Mouse (Mus musculus) adrenal gland, postnatal 0 days (tissue): ENCODE measurements around the gene Rgs12. TPM values are rescaled to one million over a fixed set of nuclear protein-coding genes. Genes with fewer than 3 reads are reported as not detected.

Source experiments
- microRNA-seq: library from miRNA; unstranded; fragments of <30 nt; microRNA quantifications from one replicate; pipeline ENCODE4, GENCODE M21; 2016; ENCODE audit warnings: borderline replicate concordance; ENCODE audit not compliant: insufficient number of aligned reads
- polyA plus RNA-seq: library from polyadenylated mRNA; unstranded; fragments of >200 nt; fragmentation: Nextera tagmentation; extraction: Ambion mirVana; gene quantifications from 2 replicates; pipeline ENCODE4 v1.2.1, GENCODE M21; 2015

Gene Rgs12
- 12.9 and 16.1 TPM in 2 replicates for polyA plus RNA-seq

GRCm38 (mm10) chr5:34948861-34949760 is at the start of gene Rgs12:
Rgs12 (plus strand) TSS chr5:34949445.

GRCm38 (mm10) chr5:34907910-34908725 is 41.1 kb upstream of the Rgs12 start, which contains the start of gene Msantd1:
Msantd1 (plus strand) TSS chr5:34908012.

DNA sequence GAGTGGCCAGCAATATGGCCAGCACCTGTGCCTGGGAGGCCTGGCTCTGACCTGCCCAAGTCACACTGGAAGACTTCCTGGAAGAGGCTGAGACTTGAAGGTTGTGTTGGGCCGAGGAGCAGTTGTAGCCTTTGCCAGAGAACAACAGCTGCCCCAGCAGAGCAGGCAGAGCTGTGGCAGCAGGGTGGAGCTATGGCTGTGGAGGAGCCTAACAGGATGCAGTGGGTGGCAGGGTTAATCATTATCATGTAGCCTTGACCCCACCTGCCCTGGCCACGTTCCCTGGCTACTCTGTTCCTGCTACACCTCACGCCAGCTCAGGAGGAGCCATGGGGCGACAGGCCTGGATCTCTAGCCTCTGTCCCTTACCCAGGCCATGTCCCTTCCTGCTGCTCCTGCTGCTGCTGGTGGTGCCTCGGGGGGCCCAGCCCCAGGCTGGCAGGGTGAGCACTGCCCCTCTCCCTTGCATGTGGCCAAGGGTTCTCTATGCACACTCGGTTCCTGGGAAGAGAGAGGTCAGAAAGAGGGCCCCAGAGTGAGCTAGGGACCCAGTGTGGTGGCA is 92.1 kb downstream of the Rgs12 start, which contains the start of gene Hgfac:
Hgfac (plus strand) TSS at position 242 of the 562 bp plus-strand sequence.

DNA sequence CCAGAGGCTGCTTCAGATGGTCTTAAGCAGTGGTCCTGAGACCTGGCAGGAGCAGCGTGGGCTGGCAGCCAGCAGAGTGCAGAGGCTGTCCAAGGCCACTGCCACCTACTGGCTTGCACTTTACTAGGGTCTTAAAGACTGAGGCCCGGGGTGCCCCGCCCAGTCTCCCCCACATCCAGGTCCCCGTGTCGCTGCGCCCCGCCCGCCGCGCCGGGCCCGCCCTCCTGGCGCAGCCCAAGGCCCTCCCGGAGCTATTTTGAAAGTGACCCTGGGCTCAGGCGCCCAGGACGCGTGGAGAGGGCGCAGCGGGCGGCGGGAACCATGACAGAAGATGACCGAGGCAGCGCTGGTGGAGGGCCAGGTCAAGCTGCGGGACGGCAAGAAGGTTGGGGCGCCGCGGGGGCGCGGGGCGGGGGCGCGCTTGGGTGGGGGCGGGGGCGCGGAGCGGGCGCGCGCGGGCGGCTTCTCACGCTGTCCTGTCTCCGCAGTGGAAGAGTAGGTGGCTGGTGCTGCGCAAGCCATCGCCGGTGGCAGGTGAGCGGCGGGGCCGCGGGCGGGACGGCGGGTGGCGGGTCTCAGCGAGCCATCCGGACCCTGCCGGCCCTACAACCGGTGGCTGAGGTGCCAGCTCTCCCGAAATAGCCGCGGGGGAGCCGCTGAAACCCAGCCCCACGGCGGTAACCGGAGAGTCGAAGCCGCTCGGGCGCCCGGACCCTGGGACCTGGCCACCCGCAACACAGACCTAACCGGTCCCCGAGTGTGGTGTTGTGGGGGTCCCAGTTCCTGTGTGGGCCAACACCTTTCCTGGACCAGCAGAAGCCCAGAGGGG is 107.6 kb downstream of the Rgs12 start, which contains the start of gene Dok7:
Dok7 (plus strand) TSS at position 163 of the 829 bp plus-strand sequence.

Small RNA genes within 50 kb of the gene (microRNA-seq; reads per million reads assigned to microRNA genes)
- gene Mir3097, result 4.2 reads per million, percentile 3 among the genes with 10 or more reads in this experiment

Other genes starting within 250 kb of the Rgs12 start
- 3.5 and 5.8 TPM in 2 replicates for gene Htt, start 187.7 kb upstream of the Rgs12 start, polyA plus RNA-seq
- 0.87 and 1.3 TPM in 2 replicates for gene Msantd1, start 41.4 kb upstream of the Rgs12 start, polyA plus RNA-seq
- 5.4 and 9.3 TPM in 2 replicates for gene Hgfac, start 92.1 kb downstream of the Rgs12 start, polyA plus RNA-seq
- 3.5 and 6.2 TPM in 2 replicates for gene Dok7, start 107.3 kb downstream of the Rgs12 start, polyA plus RNA-seq
- gene Lrpap1, start 156.3 kb downstream of the Rgs12 start, polyA plus RNA-seq, result 115 and 136 TPM in 2 replicates